Mouse (Mus musculus) CH12.LX (cell line): Measurements from ENCODE around the gene Megf11. TPM values are rescaled to one million over a fixed set of nuclear protein-coding genes. Genes with fewer than 3 reads are reported as not detected.

Experiments used
- DNase-seq: peaks from one replicate; pipeline ENCODE4 v3.0.0-alpha.2; 2013; ENCODE audit errors: extremely low read depth
- H3K27ac ChIP-seq: 2 replicates; pipeline ENCODE4 v1.5.1; 2012; ENCODE audit warnings: low read depth, mild to moderate bottlenecking, control low read depth, moderate library complexity; ENCODE audit not compliant: insufficient read depth
- H3K27me3 ChIP-seq: replicated peaks from 2 replicates; pipeline ENCODE3; 2012; ENCODE audit warnings: inconsistent platforms
- H3K36me3 ChIP-seq, 2 experiments: replicated peaks in 1 of 2; 2 replicates each; pipeline versions ENCODE3 to v1.6.1; 2012; ENCODE audit warnings: inconsistent platforms in 1 of 2, low read length in 1 of 2, mild to moderate bottlenecking in 1 of 2, mixed read lengths in 1 of 2, moderate library complexity in 1 of 2; ENCODE audit not compliant: control insufficient read depth in 1 of 2, insufficient read depth in 1 of 2
- H3K4me1 ChIP-seq, 2 experiments: 2 replicates each; pipeline ENCODE4 v1.6.1; 2012; ENCODE audit warnings: inconsistent platforms in 1 of 2, moderate library complexity in 1 of 2; ENCODE audit not compliant: insufficient read depth in 2 of 2, control insufficient read depth in 1 of 2
- H3K4me2 ChIP-seq: 2 replicates; pipeline ENCODE4 v1.6.1; 2012; ENCODE audit warnings: low read depth, mild to moderate bottlenecking, control low read depth; ENCODE audit not compliant: poor library complexity, insufficient read depth, severe bottlenecking
- H3K4me3 ChIP-seq, 3 experiments: fragments of 150-350 bp in 1 of 3; sonication (generic) in 1 of 3; replicated peaks in 1 of 3; 2 replicates each; pipeline versions ENCODE3 to v1.5.1; 2011 to 2012; ENCODE audit warnings: low read depth in 2 of 3, low read length in 2 of 3, mild to moderate bottlenecking in 2 of 3, moderate library complexity in 2 of 3, control low read depth in 1 of 3, improper control_type of control experiment in 1 of 3, inconsistent platforms in 1 of 3, mixed read lengths in 1 of 3; ENCODE audit not compliant: poor library complexity in 1 of 3
- H3K79me2 ChIP-seq: replicated peaks from 2 replicates; pipeline ENCODE4 v1.6.1; 2012; ENCODE audit warnings: mild to moderate bottlenecking, moderate library complexity; ENCODE audit not compliant: control insufficient read depth, poor library complexity, insufficient read depth, severe bottlenecking; ENCODE audit errors: extremely low read depth
- H3K9ac ChIP-seq: 2 replicates; pipeline ENCODE4 v1.6.1; 2012; ENCODE audit warnings: low read depth, mild to moderate bottlenecking, control low read depth, moderate library complexity; ENCODE audit not compliant: insufficient read depth
- H3K9me3 ChIP-seq: replicated peaks from 2 replicates; pipeline ENCODE3; 2012; ENCODE audit warnings: low read length, inconsistent platforms, mixed read lengths
- CHD2 ChIP-seq: IDR thresholded peaks from 2 replicates; pipeline ENCODE4 v1.6.1; 2011; ENCODE audit warnings: low read length, improper control_type of control experiment
- CTCF ChIP-seq, 2 experiments: IDR thresholded peaks in 1 of 2; conservative IDR thresholded peaks in 1 of 2; 2 replicates each; pipeline ENCODE4 v1.5.1; 2011 to 2012; ENCODE audit warnings: low read depth in 2 of 2, low read length in 2 of 2, improper control_type of control experiment in 1 of 2, inconsistent platforms in 1 of 2, mild to moderate bottlenecking in 1 of 2, moderate library complexity in 1 of 2
- ELF1 ChIP-seq: IDR thresholded peaks from 2 replicates; pipeline ENCODE4 v1.6.1; 2014; ENCODE audit warnings: low read depth, mild to moderate bottlenecking, inconsistent platforms, low read length, improper control_type of control experiment
- EP300 ChIP-seq: IDR thresholded peaks from 2 replicates; pipeline ENCODE4 v1.6.1; 2011; ENCODE audit warnings: low read length, improper control_type of control experiment
- ETS1 ChIP-seq: conservative IDR thresholded peaks from 2 replicates; pipeline ENCODE4 v1.6.1; 2012; ENCODE audit warnings: low read depth, mild to moderate bottlenecking, inconsistent platforms, low read length, improper control_type of control experiment, moderate library complexity
- GABPA ChIP-seq: IDR thresholded peaks from 2 replicates; pipeline ENCODE4 v1.6.1; 2012; ENCODE audit warnings: low read depth, low read length, improper control_type of control experiment, inconsistent platforms; ENCODE audit not compliant: insufficient replicate concordance
- IRF4 ChIP-seq: IDR thresholded peaks from 2 replicates; pipeline ENCODE4 v1.6.1; 2014; ENCODE audit warnings: low read depth, mild to moderate bottlenecking, inconsistent platforms, low read length, improper control_type of control experiment
- JUN ChIP-seq: IDR thresholded peaks from 2 replicates; pipeline ENCODE4 v1.6.1; 2011; ENCODE audit warnings: low read depth, mild to moderate bottlenecking, low read length, improper control_type of control experiment, moderate library complexity; ENCODE audit not compliant: insufficient read depth
- MAFK ChIP-seq: IDR thresholded peaks from 2 replicates; pipeline ENCODE4 v1.6.1; 2011; ENCODE audit warnings: low read length, improper control_type of control experiment; ENCODE audit not compliant: insufficient replicate concordance
- MXI1 ChIP-seq: IDR thresholded peaks from 2 replicates; pipeline ENCODE4 v1.6.1; 2011; ENCODE audit warnings: mild to moderate bottlenecking, low read depth, low read length, improper control_type of control experiment
- MYC ChIP-seq: IDR thresholded peaks from 2 replicates; pipeline ENCODE4 v1.6.1; 2011; ENCODE audit warnings: low read depth, mild to moderate bottlenecking, improper control_type of control experiment, low read length
- NELFE ChIP-seq: IDR thresholded peaks from 2 replicates; pipeline ENCODE4 v1.6.1; 2011; ENCODE audit warnings: low read depth, low read length, improper control_type of control experiment
- POLR2AphosphoS2 ChIP-seq: IDR thresholded peaks from 2 replicates; pipeline ENCODE4 v1.6.1; 2011; ENCODE audit warnings: low read depth, low read length, improper control_type of control experiment
- SIN3A ChIP-seq: IDR thresholded peaks from 2 replicates; pipeline ENCODE4 v1.6.1; 2012; ENCODE audit warnings: low read length, improper control_type of control experiment, inconsistent platforms
- TBP ChIP-seq: conservative IDR thresholded peaks from 2 replicates; pipeline ENCODE4 v1.6.1; 2011; ENCODE audit warnings: low read depth, low read length, improper control_type of control experiment
- TCF12 ChIP-seq: IDR thresholded peaks from 2 replicates; pipeline ENCODE4 v1.6.1; 2014; ENCODE audit warnings: low read depth, mild to moderate bottlenecking, inconsistent platforms, low read length, improper control_type of control experiment
- USF2 ChIP-seq: conservative IDR thresholded peaks from 2 replicates; pipeline ENCODE4 v1.6.1; 2011; ENCODE audit warnings: low read depth, low read length, improper control_type of control experiment
- ZC3H11A ChIP-seq: IDR thresholded peaks from 2 replicates; pipeline ENCODE4 v1.6.1; 2012; ENCODE audit warnings: low read depth, mild to moderate bottlenecking, inconsistent platforms, low read length, improper control_type of control experiment
- ZMIZ1 ChIP-seq: IDR thresholded peaks from 2 replicates; pipeline ENCODE4 v1.6.1; 2012; ENCODE audit warnings: low read depth, mild to moderate bottlenecking, inconsistent platforms, low read length, improper control_type of control experiment
- dilution Hi-C: fragments of 300-500 bp; cut with MboI; formaldehyde crosslinking; loops from 2 replicates; pipeline ENCODE4 v1.14.3; 2020; ENCODE audit warnings: low sequenced_read_pairs; ENCODE audit not compliant: extremely low pct_unique_long_range_greater_than_20kb, extremely low pct_ligation_motif_present
- in situ Hi-C: fragments of 300-500 bp; cut with MboI; formaldehyde crosslinking; loops from 3 replicates; pipeline ENCODE4 v1.14.3; 2019; ENCODE audit warnings: low sequenced_read_pairs, low pct_ligation_motif_present, low pct_unique_long_range_greater_than_20kb, mixed read lengths
- polyA plus RNA-seq: library from polyadenylated mRNA; unstranded; fragments of >175 nt; gene quantifications from 2 replicates; pipeline ENCODE4 v1.2.1, GENCODE M21; 2012; ENCODE audit warnings: low read depth; ENCODE audit not compliant: insufficient read length
- total RNA-seq, 2 experiments: library from RNA; depleted of rRNA; stranded (reverse); fragments of 300-350 nt in 1 of 2; fragments of >200 nt in 1 of 2; gene quantifications; 2 replicates each; pipeline ENCODE4 v1.2.3; 2012 to 2014

The Megf11 gene
- total and polyA plus RNA-seq, 3 experiments = 0.04 to 0.59 TPM; not detected in 1

- no peaks in the 10 kb centered on the region for H3K36me3 ChIP-seq
- no peak overlapping the region for H3K9ac ChIP-seq
- no peaks in the 10 kb centered on the region for H3K27me3 ChIP-seq
- no peaks in the 10 kb centered on the region for H3K79me2 ChIP-seq
- in situ Hi-C loops = no loop called here
- dilution Hi-C loops = no loop called here
- H3K9me3 ChIP-seq = peaks cover 11% of the 10 kb centered on the region
- DNase-seq = no peak
- H3K27ac ChIP-seq = no peak overlapping the region
- H3K4me2 ChIP-seq = no peak overlapping the region
- H3K4me3 ChIP-seq = no peak overlapping the region
- H3K4me1 ChIP-seq = peaks cover 0 to 13% of the 10 kb centered on the region in 2 experiments; a peak in 2 of 4 replicates
- TF ChIP-seq SIN3A = no peak
- no peak for TF ChIP-seq TBP
- TF ChIP-seq ELF1 = no peak
- no peak for TF ChIP-seq MXI1
- no peak for TF ChIP-seq ETS1
- no peak for TF ChIP-seq MAFK
- no peak for TF ChIP-seq EP300
- no peak for TF ChIP-seq ZMIZ1
- no peak for TF ChIP-seq POLR2AphosphoS2
- no peak for TF ChIP-seq GABPA
- TF ChIP-seq MYC = no peak
- no peak for TF ChIP-seq CTCF (conservative IDR thresholded peaks at IDR 0.05 in 1 of 2, IDR thresholded peaks at IDR 0.05 in 1 of 2; ENCODE audit: low read depth in 2 of 2, low read length in 2 of 2)
- no peak for TF ChIP-seq ZC3H11A
- TF ChIP-seq USF2 = no peak
These were observed 182.1 kb downstream of the Megf11 start for GRCm38 (mm10) chr9:64567482-64567881.

- in situ Hi-C loops = no loop called here
- dilution Hi-C loops = no loop called here
These were observed 183.2 kb downstream of the Megf11 start for GRCm38 (mm10) chr9:64568467-64569260.

More at GRCm38 (mm10) chr9:64568467-64569260, 183.2 kb downstream of the Megf11 start:
- peaks cover 0 to 13% of the 10 kb centered on the region in 2 experiments; a peak in 2 of 4 replicates for H3K4me1 ChIP-seq
- H3K27me3 ChIP-seq = no peaks in the 10 kb centered on the region
- no peaks in the 10 kb centered on the region for H3K9me3 ChIP-seq
- no peak overlapping the region for H3K27ac ChIP-seq
- H3K79me2 ChIP-seq = no peaks in the 10 kb centered on the region
- no peaks in the 10 kb centered on the region for H3K36me3 ChIP-seq
- DNase-seq = no peak
- H3K9ac ChIP-seq = no peak overlapping the region
- TF ChIP-seq CHD2 (no peak), JUN (no peak), NELFE (no peak), POLR2AphosphoS2 (no peak), TCF12 (no peak), ELF1 (no peak), IRF4 (no peak), SIN3A (no peak), USF2 (no peak)
- H3K4me2 ChIP-seq = no peak overlapping the region
- no peak overlapping the region for H3K4me3 ChIP-seq
